Comparison of ENCODE assay signal across 8 mouse cellular contexts in genomic region chr2:51066423-51066831, GRCm38 (mm10).
DNase-seq lines count a peak whose midpoint lies in the region; ATAC-seq and TF ChIP-seq lines count a peak whose summit lies in the region.
"Had no signal": no experiment of that assay in that cellular context is flagged by ENCODE, and none has a peak within 500 bp of the region (broad histone marks: within the 10 kb centered on the region; RNA-seq: fewer than 3 reads in every experiment).

No protein-coding gene starts in this region.

- TF ChIP-seq CTCF in midbrain, postnatal 0 days (IDR thresholded peaks at IDR 0.05): no peak

- no peaks in the 10 kb centered on the region for H3K9me3 ChIP-seq in hindbrain, embryonic 13.5 days
- no peaks in the 10 kb centered on the region for H3K9me3 ChIP-seq in midbrain, postnatal 0 days (ENCODE audit: low read length)
- H3K9me3 ChIP-seq: limb, embryonic 15.5 days had no signal

- peak overlapping the region; percentile 54 for H3K9ac ChIP-seq in hindbrain, embryonic 13.5 days
- H3K9ac ChIP-seq in midbrain, postnatal 0 days (replicated peaks; ENCODE audit: low read length, poor library complexity, severe bottlenecking): no peak overlapping the region
- H3K9ac ChIP-seq: limb, embryonic 15.5 days had no signal

- no peak overlapping the region for H3K4me3 ChIP-seq in hindbrain, embryonic 13.5 days
- no peak overlapping the region for H3K4me3 ChIP-seq in midbrain, postnatal 0 days (ENCODE audit: low read depth, low read length)
- H3K4me3 ChIP-seq: limb, embryonic 15.5 days had no signal

- H3K4me1 ChIP-seq in hindbrain, embryonic 13.5 days (replicated peaks): peaks cover 20% of the 10 kb centered on the region
- H3K4me1 ChIP-seq in midbrain, postnatal 0 days (ENCODE audit: insufficient read depth, low read length): peaks cover 5% of the 10 kb centered on the region; the same call in 1 of the 2 replicates
- H3K4me1 ChIP-seq: limb, embryonic 15.5 days had no signal

- ATAC-seq in hindbrain, embryonic 13.5 days (ENCODE audit: low FRiP score): peak; percentile 91
- ATAC-seq in midbrain, postnatal 0 days (ENCODE audit: low FRiP score): peak; percentile 62

- peak; percentile 65 to 68 for DNase-seq in cerebellum, postnatal 10 days
- DNase-seq in embryo, embryonic 9.5 days (ENCODE audit: extremely low spot score): peak; percentile 43
- peak; percentile 79 for DNase-seq in midbrain, postnatal 0 days (ENCODE audit: low spot score)
- no peak for DNase-seq in spleen, postnatal 36 days (ENCODE audit: low spot score in 2 of 2)
- DNase-seq in urinary bladder, adult 2 months (ENCODE audit: low spot score): no peak
- DNase-seq in lung, postnatal 14 days: no peak

- H3K36me3 ChIP-seq in hindbrain, embryonic 13.5 days: no peaks in the 10 kb centered on the region
- no peaks in the 10 kb centered on the region for H3K36me3 ChIP-seq in midbrain, postnatal 0 days (ENCODE audit: insufficient read depth, low read length)
- H3K36me3 ChIP-seq: limb, embryonic 15.5 days had no signal

- H3K27me3 ChIP-seq in hindbrain, embryonic 13.5 days: no peaks in the 10 kb centered on the region
- no peaks in the 10 kb centered on the region for H3K27me3 ChIP-seq in midbrain, postnatal 0 days (ENCODE audit: insufficient read depth, low read length)
- H3K27me3 ChIP-seq: limb, embryonic 15.5 days had no signal

- WGBS in hindbrain, embryonic 13.5 days: 14% methylated on average over 11 of the region's 11 CpGs
- WGBS in midbrain, postnatal 0 days: 9% methylated on average over 11 of the region's 11 CpGs

- peak overlapping the region; percentile 14 for H3K4me2 ChIP-seq in hindbrain, embryonic 13.5 days
- H3K4me2 ChIP-seq in midbrain, postnatal 0 days (ENCODE audit: low read depth, low read length, poor library complexity, severe bottlenecking): peak overlapping the region; percentile 18; the same call in 1 of the 2 replicates
- H3K4me2 ChIP-seq: limb, embryonic 15.5 days had no signal

- peak overlapping the region; percentile 85 for H3K27ac ChIP-seq in hindbrain, embryonic 13.5 days
- peak overlapping the region; percentile 51; the same call in 1 of the 2 replicates for H3K27ac ChIP-seq in midbrain, postnatal 0 days (ENCODE audit: low read depth, low read length)
- H3K27ac ChIP-seq: limb, embryonic 15.5 days had no signal

Comparison
In these comparisons a context has a peak if more than half of its experiments do, and no peak if none do; other contexts are left out.
1. DNase-seq: peak in cerebellum, postnatal 10 days (2 of 2), embryo, embryonic 9.5 days (single experiment) and midbrain, postnatal 0 days (single experiment); none in spleen, postnatal 36 days (0 of 2), urinary bladder, adult 2 months (single experiment) and lung, postnatal 14 days (single experiment).